Mouse (Mus musculus) urinary bladder, postnatal 36 days (tissue): Measurements from ENCODE around the gene Grik5.
"Not testable (repeated sequence)": the region's sequence is repeated elsewhere in the genome, so short reads cannot be mapped to it uniquely, and the experiment has no call there.

Source experiments
- DNase-seq, 2 experiments: peaks; one replicate each; pipeline ENCODE4 v3.0.0; 2022; ENCODE audit warnings: low spot score in 2 of 2, mixed read lengths in 1 of 2

Gene Grik5

GRCm38 (mm10) chr7:25079496-25080026 is 7.4 kb upstream of the Grik5 start:
- no peak for DNase-seq

- DNase-seq = no peak
Measured at GRCm38 (mm10) chr7:25077414-25077755, 5.2 kb upstream of the Grik5 start.

- DNase-seq = peak; percentile 92 to 98
Measured at GRCm38 (mm10) chr7:25076663-25077413, 4.7 kb upstream of the Grik5 start.

GRCm38 (mm10) chr7:25076296-25076662 is 4.1 kb upstream of the Grik5 start:
- no peak for DNase-seq

GRCm38 (mm10) chr7:25073924-25074323 is 1.8 kb upstream of the Grik5 start:
- DNase-seq = no peak

- DNase-seq = peak; percentile 20 to 26
Measured at GRCm38 (mm10) chr7:25072716-25073390, 707 bp upstream of the Grik5 start.

- DNase-seq = no peak
Measured at GRCm38 (mm10) chr7:25068724-25069123, 3.4 kb downstream of the Grik5 start.

- no peak for DNase-seq
Measured at GRCm38 (mm10) chr7:25067909-25068656, 4.1 kb downstream of the Grik5 start.

GRCm38 (mm10) chr7:25067338-25067737 is 4.8 kb downstream of the Grik5 start:
- peak; percentile 20 to 42 for DNase-seq

GRCm38 (mm10) chr7:25063900-25064299 is 8.2 kb downstream of the Grik5 start:
- no peak for DNase-seq

- DNase-seq = no peak
Measured at GRCm38 (mm10) chr7:25063346-25063745, 8.8 kb downstream of the Grik5 start.

GRCm38 (mm10) chr7:25058836-25059235 is 13.3 kb downstream of the Grik5 start:
- DNase-seq = peak in 1 of 2 experiments; percentile 60

- no peak for DNase-seq
Measured at GRCm38 (mm10) chr7:25058394-25058793, 13.8 kb downstream of the Grik5 start.

GRCm38 (mm10) chr7:25057888-25058287 is 14.3 kb downstream of the Grik5 start:
- DNase-seq = no peak

- no peak for DNase-seq
Measured at GRCm38 (mm10) chr7:25056951-25057350, 15.2 kb downstream of the Grik5 start.

GRCm38 (mm10) chr7:25052587-25052986 is 19.6 kb downstream of the Grik5 start:
- DNase-seq = no peak

- DNase-seq = no peak
Measured at GRCm38 (mm10) chr7:25049295-25049930, 22.7 kb downstream of the Grik5 start.

GRCm38 (mm10) chr7:25047363-25047762 is 24.8 kb downstream of the Grik5 start:
- peak in 1 of 2 experiments; percentile 30 for DNase-seq

- not testable (repeated sequence) for DNase-seq
Measured at GRCm38 (mm10) chr7:25044599-25044998, 27.5 kb downstream of the Grik5 start.

GRCm38 (mm10) chr7:25041921-25042320 is 30.2 kb downstream of the Grik5 start:
- DNase-seq = no peak

GRCm38 (mm10) chr7:25035916-25036315 is 36.2 kb downstream of the Grik5 start:
- DNase-seq = peak; percentile 42 to 47

GRCm38 (mm10) chr7:25034796-25035195 is 37.4 kb downstream of the Grik5 start:
- no peak for DNase-seq
